Mouse (Mus musculus) adrenal gland, adult 18-20 months (tissue): Measurements from ENCODE around the gene Ern1. TPM values are rescaled to one million over a fixed set of nuclear protein-coding genes. Genes with fewer than 3 reads are reported as not detected.
A peak's percentile ranks its signal among the peaks of the same experiment; 100 is the strongest.
"Not testable (repeated sequence)": the region's sequence is repeated elsewhere in the genome, so short reads cannot be mapped to it uniquely, and the experiment has no call there.

Experiments used
- DNase-seq, 2 experiments: peaks; one replicate each; pipeline ENCODE4 v3.0.0; 2021 to 2022; ENCODE audit warnings: low spot score in 2 of 2
- total RNA-seq, 2 experiments: library from RNA; stranded (reverse); gene quantifications; 1 replicate in 1 of 2; 2 replicates in 1 of 2; pipeline ENCODE4 v1.2.3; 2021

Gene Ern1
- total RNA-seq, 2 experiments from 2014 or later: 74.1 to 154 TPM

DNA sequence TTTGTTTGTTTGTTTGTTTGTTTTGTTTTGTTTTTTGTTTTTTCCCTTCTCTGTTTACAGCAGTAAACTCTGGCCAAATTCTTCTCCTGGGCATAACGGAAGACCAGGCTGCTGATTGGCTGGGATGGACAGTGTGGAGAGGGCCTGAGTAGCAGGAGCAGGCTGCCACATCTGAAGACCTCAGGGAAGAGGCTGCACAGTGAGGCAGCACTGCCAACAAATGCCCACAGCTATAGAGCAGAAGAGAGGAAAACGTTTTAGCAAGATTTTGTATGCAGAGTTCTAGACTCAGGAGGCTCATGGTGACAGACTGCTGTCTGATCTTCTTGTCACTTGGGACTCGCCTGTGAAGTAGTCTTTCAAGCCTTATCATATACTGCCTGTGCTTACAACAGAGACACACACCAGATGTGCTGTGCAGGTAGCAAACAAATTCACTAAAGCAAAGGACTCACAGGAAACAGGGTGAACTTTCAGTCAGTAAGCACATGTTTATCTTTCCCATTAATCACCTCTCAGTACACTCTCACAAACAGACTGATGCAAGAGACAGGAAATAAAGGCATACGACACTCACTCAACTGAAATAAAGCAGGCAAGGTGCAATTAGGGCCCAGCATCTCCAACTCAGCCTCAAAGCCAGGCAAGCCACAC lies 49.0 kb downstream of the Ern1 start:
- DNase-seq: no peak

DNA sequence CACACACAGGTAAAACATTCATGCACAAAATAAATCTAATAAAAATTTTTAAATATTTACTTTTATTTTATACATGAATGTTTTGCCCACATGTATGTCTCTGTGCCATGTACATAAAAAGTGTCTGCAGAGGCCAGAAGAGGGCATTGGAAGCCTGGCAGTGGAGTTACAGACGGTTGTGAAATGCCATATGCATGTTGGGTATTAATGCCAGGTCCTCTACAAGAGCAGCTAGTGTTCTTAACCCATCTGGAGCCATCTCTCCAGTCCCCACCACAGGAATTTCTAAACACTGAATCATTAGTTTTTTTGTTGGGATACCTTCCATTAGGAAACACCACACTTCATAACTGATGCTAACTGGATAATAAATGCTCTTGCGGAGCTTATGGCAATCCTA lies 50.1 kb downstream of the Ern1 start:
- no peak for DNase-seq

DNA sequence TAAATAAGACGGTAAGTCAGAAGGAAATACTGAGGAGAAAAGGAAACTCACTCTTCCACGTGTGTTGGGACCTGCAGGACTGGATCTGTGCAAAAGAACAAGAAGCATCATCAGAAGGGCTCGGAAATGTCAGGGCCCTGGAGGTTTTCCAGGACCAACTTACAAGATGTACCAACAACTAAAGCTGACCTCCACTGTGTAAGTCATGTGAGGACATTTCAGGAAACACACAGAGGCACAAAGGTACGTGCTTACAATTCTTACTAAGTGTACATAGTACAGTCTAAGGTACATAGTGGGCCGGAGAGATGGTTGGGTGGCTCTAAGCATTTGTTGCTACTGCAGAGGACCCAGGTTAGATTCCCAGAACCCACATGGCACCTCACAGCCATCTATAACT lies 50.6 kb downstream of the Ern1 start:
- peak in 1 of 2 experiments; percentile 49 for DNase-seq

DNA sequence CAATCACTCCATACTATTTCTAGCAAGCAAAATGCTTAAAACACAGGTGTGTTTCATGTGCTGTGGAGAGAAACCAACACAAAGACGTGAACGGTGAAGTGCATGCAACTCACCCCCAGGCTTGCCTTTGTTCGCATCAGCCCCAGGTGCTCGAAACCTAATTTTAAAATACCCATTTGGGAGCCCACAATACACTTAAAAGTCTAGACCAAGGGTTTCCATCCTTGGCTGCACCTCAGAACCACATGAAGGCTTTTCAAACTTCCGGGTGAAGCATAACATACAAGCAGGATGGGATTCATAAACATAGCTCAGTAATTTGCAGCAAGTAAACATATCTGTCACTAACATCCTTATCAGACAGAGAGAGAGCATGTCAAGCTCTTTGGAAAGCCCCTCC lies 57.3 kb downstream of the Ern1 start:
- DNase-seq: no peak

DNA sequence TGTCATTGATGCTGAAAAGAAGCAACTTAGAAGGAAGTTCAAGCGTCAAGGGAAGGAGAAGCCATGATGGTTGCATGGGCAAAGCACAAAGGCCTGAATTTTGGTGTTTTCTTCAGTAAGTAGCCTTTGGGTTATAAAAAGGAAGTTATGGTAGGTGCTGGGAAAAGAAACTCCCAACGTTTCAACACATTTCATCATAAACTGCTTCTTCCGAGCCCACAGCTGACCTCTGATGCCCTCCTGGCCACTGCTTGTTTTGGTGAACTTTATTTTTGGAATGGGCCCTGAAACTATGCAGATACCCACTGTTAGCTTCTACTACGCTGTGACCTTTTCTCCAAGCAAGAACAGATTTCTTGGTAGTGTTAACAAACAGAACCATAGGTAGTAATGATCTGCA lies 58.0 kb downstream of the Ern1 start:
- no peak for DNase-seq

DNA sequence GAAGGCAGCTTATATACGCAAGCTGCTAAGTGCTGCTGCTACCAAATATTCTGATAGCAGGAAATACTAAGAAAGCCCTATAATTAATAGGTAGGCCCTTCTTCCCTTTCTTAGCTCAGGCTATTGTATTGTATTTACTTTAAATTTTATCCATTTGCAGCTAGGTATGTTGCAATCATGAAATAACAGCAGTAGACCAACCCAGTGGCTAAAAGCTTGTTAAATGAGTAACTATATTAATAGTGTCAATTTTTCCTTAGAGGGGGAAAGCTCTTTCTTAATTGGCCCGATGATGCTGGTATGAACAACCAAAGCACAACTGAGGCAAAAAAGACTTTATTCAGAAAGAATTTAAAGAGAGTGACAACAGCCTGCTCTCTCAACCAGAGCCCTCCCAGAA lies 59.1 kb downstream of the Ern1 start:
- no peak for DNase-seq

DNA sequence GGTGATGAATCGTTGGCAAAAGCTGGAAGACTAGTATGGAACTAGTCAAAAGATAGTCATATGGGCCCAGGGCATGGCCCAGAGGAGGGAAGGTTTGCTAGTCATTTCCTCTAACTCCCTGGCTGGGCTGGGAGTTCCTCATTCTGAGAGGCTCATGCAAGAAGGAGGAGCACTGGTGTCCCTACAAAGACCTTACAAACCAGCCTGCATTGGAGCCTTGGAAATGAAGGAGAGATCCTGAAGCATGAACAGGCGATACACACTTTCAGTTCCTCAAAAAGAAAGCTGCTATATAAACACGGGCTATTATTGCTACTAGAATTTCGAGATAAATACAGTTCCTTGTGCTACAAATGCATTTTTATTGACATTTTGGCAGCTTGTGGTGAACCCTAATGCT lies 59.5 kb downstream of the Ern1 start:
- DNase-seq: no peak

DNA sequence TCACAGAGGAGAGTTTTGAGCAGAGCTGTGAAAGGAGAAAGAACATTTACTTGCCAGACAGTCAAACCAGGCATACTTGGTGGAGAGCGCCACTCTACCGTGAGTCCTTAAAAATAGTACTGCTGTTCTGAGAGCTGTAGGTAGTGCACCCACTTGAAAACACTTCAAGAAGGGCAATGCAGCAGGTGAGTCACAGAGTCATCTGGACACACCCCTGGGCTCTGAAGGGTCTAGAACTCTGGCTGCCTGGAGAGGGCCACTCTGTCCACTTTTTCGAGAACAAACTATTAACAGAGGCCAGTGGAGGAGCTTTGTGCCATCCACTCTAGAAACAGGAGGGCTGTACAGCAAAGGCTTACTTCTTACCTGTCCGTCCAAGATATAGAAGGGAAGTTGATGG lies 61.2 kb downstream of the Ern1 start:
- DNase-seq: no peak

DNA sequence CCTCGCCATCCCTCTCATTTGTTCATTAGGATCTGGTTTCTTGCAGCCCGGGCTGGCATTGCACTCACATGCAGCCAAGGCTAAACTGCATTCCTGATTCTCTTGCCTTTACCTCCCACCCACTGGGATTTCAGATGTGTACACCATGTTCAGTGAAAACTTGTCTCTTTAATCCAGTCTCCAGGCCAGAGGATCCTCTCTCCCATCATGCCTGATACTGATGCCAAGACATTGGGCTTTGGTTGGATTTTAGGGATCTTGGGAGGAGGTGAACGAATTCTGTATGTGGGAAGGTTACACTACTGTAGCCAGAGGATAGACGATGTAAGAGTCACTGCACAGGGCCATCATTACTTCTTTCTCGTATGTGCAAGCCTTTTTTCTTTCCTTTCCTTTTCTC lies 62.5 kb downstream of the Ern1 start:
- DNase-seq: no peak

DNA sequence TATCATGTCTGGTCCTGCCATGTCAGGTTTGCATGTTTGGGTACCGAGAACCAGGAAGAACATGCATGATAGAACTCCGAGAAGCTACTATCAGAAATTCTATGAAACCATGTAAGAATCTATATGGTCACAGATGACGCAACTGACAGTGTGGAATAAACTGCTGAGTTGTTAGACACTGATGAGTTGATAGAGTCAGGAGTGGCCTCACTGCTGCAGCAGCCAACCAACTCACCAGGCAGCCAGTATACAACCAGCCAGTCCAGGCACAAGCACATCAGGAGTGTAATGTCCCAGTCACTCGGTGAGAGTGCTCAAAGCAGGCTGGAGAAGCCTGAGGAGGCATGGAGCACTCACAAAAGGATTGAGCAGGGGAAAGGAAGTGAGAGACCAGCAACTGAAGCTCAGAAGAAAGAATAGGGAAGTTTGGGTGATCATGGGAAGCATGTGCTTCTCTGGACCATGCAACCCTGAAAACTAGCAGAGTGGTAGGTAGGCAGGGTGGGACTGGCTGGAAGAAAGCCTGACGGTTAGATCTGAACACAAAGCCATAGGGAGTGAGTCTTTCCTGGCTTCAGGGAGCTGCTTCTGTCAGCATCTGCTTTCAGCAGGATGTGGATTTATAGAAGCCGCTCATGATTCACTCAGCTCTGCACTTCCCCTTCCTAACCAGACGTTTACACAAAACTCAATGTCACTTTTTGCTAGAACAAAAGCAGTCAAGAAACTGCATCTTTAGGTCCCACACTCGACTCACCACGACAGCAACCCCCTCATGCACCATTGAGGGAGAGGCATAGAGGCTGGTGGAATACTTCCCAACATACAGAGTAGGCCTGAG lies 68.2 kb downstream of the Ern1 start:
- no peak for DNase-seq

DNA sequence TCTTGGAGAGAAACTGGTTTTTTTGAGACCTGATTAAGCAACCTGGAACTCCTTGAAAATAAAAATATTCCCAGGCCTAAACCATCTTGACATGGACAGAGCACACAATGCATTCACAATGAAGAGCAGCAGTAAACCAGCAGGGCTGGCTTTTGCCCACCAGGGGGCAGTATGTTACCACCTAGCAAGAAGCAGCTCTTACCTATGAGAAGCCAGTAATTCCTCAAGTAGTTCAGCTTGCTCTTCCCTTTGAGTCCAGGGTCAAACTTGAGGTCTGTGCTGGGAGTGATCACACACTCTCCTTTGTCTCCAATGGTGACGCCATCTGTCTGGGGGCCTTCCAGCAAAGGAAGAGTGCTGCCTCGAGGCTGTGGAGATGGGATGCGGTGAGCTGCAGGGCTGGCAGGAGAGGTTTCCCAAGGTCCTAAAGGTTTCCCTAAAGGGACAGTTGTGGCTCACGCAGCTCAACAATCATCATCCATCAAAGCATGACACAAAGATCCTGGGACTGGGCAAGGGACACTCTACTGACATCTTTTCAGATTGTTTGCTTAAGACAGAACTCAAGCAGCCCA lies 68.9 kb downstream of the Ern1 start:
- DNase-seq: peak; percentile 73 to 79

DNA sequence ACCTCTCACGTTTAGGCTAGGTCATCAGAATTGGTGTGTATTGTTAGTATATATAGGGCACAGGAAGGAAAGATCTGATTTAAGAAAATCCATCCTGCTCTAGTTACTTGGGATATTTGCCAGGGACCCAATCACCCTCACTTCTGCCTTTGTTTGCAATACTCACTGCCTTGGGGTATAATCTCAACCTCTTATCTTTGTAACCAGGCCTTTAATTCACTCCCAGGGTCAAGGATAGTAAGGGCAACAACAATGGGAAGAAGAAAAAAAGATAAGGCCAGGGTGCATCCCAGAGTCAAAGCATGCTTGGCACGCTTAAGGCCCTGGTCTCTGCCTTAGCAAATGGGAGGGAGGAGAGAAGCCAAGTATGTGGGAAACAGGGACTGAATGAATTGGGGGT lies 69.8 kb downstream of the Ern1 start:
- DNase-seq: no peak

DNA sequence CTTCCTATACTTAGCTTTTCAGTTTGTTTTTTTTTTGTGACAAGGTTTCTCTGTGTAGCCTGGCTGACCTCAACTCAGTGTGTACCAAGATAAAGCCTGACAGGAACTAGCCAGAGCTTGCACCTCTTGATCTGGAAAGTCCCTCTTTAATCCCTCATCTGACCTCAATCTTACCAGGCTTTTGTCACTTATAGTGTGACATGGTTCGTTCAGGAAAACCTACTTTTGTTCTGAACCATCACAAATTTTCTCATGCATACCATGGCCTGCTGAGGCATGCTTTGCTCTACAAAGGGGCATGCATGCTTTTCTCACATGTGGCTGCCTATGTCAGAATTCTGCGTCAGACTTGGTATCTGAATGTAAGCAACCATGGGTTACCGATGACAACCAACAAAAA lies 71.3 kb downstream of the Ern1 start:
- DNase-seq: no peak

DNA sequence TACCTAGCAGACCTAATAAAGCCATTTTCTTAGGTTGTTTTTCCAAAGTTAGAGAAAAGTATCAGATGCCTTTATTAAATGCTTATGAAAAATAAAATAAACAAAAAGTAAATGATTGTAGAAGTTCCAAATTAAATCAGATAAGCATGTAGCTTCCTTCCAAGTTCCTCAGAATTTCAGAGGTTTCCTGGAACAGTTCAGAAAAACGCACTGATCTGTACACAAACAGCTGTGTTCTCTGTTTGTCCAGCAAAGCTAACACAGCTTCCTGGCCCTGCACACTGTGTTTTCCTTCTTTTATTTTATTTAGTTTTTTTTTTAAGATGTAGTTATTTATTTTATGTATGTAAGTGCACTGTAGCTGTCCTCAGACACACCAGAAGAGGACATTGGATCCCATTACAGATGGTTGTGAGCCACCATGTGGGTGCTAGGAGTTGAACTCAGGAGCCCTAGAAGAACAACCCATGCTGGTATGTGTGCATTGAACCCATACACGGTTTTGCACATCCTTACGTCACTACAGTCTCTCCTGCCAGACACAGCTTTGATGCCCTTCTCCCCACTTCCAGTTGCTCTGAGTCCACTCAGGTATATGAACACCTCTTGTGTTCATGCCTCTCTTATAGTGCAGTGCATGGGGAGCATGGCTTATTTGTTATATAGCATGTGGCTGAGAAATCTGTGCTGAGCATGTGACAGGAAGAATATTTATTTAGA lies 74.9 kb downstream of the Ern1 start:
- DNase-seq: no peak

DNA sequence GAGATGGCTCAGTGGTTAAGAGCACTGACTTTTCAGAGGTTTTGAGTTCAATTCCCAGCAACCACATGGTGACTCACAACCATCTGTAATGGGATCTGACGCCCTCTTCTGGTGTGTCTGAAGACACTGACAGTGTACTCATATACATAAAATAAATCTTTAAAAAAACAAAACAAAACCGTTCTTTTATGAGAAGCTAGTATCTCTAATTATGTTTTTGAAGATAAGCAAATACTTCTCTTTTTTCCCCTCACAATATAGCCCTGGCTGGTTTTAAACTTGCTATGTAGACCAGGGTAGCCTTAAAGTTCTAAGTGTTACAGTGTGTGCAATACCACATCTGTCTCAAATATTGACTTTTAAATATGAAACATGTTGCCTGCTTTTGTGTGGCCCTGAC lies 76.5 kb downstream of the Ern1 start:
- no peak for DNase-seq

DNA sequence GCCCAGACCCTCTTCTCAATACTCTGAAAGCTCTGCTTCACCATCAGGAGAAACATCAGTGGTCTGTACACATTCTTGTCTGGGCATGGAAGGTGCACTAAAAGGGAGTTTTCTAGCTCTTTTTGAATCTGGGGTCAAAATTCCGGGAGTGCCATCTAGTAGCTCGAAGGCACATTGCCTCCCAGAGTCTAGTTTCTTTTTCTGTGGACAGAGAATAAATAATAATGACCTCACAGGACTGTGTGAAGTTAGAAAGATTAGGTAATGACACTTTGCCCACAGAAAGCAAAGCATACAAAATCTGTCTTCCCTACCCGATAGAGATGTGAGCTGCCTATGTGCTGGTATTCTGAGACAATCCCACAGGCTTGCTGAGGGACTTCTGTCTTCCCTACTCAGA lies 77.1 kb downstream of the Ern1 start:
- DNase-seq: no peak

DNA sequence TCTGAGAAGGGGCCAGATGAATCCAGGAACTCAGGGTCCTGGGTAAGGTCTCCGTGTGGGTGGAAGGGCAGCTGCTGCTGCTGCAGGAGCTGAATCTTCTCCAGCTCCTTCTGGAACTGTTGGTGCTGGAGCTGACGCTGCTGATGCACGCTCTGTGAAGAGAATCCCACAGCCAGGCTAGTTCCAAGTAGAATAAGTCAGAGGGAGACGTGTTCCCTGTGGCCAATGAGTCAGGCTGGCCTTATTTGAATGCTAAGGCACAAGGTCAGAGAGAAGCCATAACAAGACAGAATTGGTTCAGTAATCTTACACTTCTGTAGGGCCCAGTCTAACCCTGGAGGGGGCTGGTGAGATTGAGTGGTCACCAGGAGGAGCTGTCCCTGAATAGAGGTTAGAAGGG lies 77.6 kb downstream of the Ern1 start:
- DNase-seq: peak in 1 of 2 experiments; percentile 41

DNA sequence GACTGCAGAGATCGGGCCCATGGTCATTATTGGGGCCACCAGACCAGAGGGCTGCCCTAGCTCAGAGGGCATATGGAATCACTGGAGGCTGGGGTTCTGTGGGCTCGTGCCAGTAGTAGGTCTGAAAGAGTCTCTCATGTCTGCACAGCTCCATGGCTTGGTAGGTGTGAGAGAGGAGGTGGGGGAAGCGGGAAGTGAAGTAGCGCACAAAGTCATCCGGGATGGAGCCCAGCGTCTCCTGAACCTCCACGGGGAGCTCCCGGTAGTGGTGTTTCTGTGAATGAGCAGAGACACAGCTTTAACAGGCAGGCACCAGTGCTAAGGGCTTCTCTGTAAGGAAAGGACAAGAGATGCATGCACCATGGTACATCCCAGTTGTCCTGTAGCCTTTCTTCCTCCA lies 89.2 kb downstream of the Ern1 start:
- DNase-seq: no peak

DNA sequence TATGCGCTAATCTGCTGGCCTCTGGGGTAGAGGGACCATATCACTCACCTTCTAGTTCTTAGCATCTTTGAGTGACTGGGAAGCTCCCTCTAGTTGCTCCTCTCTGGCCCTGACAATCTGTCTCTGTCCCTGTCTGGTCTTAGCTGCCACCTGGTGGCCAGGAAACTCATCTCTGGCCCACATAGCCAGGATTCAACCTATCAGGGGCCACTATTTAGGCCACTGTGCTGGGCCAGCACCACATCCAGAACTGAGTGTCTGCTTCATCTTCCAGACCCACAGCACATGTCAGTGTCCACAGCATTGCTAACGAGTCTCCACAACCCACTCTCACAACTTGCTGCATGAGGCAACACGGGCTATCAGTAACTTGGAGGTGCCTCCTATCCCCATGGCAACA lies 90.0 kb downstream of the Ern1 start:
- DNase-seq: no peak

DNA sequence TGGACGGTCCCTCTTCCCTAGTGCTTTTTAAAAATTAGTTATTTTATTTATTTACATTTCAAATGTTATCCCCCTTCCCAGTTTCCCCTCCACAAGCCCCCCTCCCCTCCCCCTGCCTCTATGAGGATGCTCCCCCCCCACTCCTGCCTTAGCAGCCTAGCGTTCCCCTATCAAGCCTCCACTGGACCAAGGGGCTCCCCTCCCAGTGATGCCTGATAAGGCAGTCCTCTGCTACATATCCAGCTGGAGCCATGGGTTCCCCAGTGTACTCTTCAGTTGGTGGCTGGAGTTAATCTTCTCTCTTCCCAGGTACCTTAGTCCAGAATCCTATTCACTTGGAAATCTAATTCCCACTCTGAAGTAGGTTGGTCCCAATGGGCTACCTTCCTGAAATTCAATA lies 93.6 kb downstream of the Ern1 start:
- DNase-seq: not testable (repeated sequence)

DNA sequence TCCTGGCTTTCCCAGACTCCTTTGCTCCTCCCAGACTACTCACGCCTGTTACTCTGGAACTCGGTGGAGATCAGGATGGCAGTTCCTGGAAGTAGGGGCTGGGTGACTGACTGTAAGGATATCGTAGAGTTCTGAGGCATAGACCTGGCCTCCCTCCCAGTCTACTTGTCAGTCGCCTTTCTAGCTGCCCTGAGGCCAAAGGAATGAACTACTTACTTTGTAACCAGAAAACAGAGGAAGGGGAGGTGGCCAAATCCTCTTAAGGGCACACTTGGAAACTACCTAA lies 94.4 kb downstream of the Ern1 start:
- DNase-seq: no peak
